Mouse (Mus musculus) intestine, postnatal 0 days (tissue): Measurements from ENCODE around the gene Hsf4. TPM values are rescaled to one million over a fixed set of nuclear protein-coding genes. Genes with fewer than 3 reads are reported as not detected.

ENCODE experiments used
- ATAC-seq: fragments of 200-750 bp; cut with Nextera tagmentation; 2 replicates; pipeline ENCODE4 v1.8.0; 2017; ENCODE audit warnings: mild to moderate bottlenecking, moderate TSS enrichment, moderate library complexity
- H3K27ac ChIP-seq: fragments of 300-500 bp; sonication (generic); 2 replicates; pipeline ENCODE4 v1.5.1; 2014; ENCODE audit warnings: mild to moderate bottlenecking, low read depth, low read length, moderate library complexity
- H3K27me3 ChIP-seq: fragments of 300-500 bp; sonication (generic); replicated peaks from 2 replicates; pipeline ENCODE4 v1.6.1; 2014; ENCODE audit warnings: low read length, mixed read lengths; ENCODE audit not compliant: control insufficient read depth, insufficient read depth
- H3K36me3 ChIP-seq: fragments of 300-500 bp; sonication (generic); 2 replicates; pipeline ENCODE4 v1.6.1; 2014; ENCODE audit warnings: mild to moderate bottlenecking, moderate library complexity; ENCODE audit not compliant: control insufficient read depth, insufficient read depth
- H3K4me1 ChIP-seq: fragments of 300-500 bp; sonication (generic); replicated peaks from 2 replicates; pipeline ENCODE4 v1.6.1; 2014; ENCODE audit warnings: antibody characterized with exemption, low read length, mixed read lengths; ENCODE audit not compliant: control insufficient read depth, insufficient read depth
- H3K4me2 ChIP-seq: fragments of 300-500 bp; sonication (generic); replicated peaks from 2 replicates; pipeline ENCODE4 v1.6.1; 2014; ENCODE audit warnings: low read depth, mild to moderate bottlenecking, moderate library complexity
- H3K4me3 ChIP-seq: fragments of 300-500 bp; sonication (generic); 2 replicates; pipeline ENCODE4 v1.5.1; 2014; ENCODE audit warnings: low read depth, low read length
- H3K9ac ChIP-seq: fragments of 300-500 bp; sonication (generic); 2 replicates; pipeline ENCODE4 v1.6.1; 2014; ENCODE audit warnings: mild to moderate bottlenecking, low read depth, low read length
- H3K9me3 ChIP-seq: fragments of 300-500 bp; sonication (generic); 2 replicates; pipeline ENCODE4 v1.6.1; 2016; ENCODE audit warnings: mixed run types; ENCODE audit not compliant: control insufficient read depth
- CTCF ChIP-seq: sonication (generic); IDR thresholded peaks from 2 replicates; pipeline ENCODE4 v1.5.1; 2016; ENCODE audit warnings: low read depth, mild to moderate bottlenecking, control low read depth, antibody characterized with exemption, moderate library complexity
- WGBS: fragments of 180-500 bp; shearing (Covaris S2); extraction: QIAGEN DNeasy Blood & Tissue Kit; methylation state at CpG from one replicate; pipeline ENCODE4 v1.1.7; 2014; 5-methylcytosine and 5-hydroxymethylcytosine counted together
- polyA plus RNA-seq: library from polyadenylated mRNA; unstranded; fragments of >200 nt; fragmentation: Nextera tagmentation; extraction: Ambion mirVana; gene quantifications from 2 replicates; pipeline ENCODE4 v1.2.1, GENCODE M21; 2015

Gene Hsf4
- polyA plus RNA-seq, 1 experiment from 2014 or later: 0.48 TPM

DNA sequence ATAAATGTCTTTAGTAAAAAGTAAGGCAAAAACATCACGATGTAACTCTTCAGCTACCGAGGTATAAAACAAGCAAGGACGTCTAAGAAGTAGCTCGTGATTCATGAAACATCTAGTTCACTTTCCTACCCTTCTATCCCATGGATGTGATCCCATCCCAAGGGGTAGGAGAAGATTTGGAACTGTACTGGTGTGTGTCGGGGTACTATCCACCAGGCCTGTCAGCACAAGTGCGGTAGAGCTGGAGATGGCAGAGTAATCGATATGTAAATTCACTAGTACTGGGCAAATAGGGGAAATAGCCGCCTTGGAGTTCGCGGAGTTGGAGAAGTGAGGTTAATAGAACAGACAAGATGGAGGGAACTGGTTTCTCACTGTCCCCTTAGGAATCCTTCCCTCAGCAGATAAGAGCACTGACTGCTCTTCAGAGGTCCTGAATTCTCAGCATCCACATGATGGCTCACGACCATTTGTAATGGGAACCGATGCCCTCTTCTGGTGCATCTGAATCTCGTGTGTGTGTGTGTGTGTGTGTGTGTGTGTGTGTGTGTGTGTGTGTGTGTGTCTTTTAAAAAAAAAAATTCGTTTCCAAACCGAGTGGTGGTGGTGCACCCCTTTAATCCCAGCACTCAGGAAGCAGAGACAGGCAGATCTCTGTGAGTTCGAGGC is 6.2 kb upstream of the Hsf4 start:
- peak overlapping the region; percentile 73 for H3K4me3 ChIP-seq
- peak overlapping the region; percentile 78 for H3K4me2 ChIP-seq
- H3K36me3 ChIP-seq: peaks cover 16% of the 10 kb centered on the region; the same call in 1 of the 2 replicates
- peak; percentile 39; the same call in 1 of the 2 replicates for TF ChIP-seq CTCF
- ATAC-seq: no peak
- H3K9ac ChIP-seq: no peak overlapping the region
- H3K9me3 ChIP-seq: no peaks in the 10 kb centered on the region
- H3K4me1 ChIP-seq: peaks cover 20% of the 10 kb centered on the region
- H3K27me3 ChIP-seq: peaks cover 19% of the 10 kb centered on the region
- H3K27ac ChIP-seq: no peak overlapping the region
- 44% methylated on average over 16 of the region's 16 CpGs for WGBS

GRCm38 (mm10) chr8:105264024-105264982 is 5.3 kb upstream of the Hsf4 start, which contains the start of the genes Tradd and Fbxl8:
Gene Tradd (minus strand): TSS chr8:105264609.
Gene Fbxl8 (plus strand): TSS chr8:105264648.
- 1% methylated on average over 54 of the region's 54 CpGs for WGBS
- peak within 1 kb of the TSS; percentile 78 for H3K4me2 ChIP-seq
- H3K27me3 ChIP-seq: peaks cover 18% of the 10 kb centered on the region
- H3K9me3 ChIP-seq: no peaks in the 10 kb centered on the region
- H3K4me3 ChIP-seq: peak within 1 kb of the TSS; percentile 73
- peaks cover 10% of the 10 kb centered on the region; the same call in 1 of the 2 replicates for H3K36me3 ChIP-seq
- peaks cover 21% of the 10 kb centered on the region for H3K4me1 ChIP-seq
- peak within 1 kb of the TSS; percentile 71 for H3K9ac ChIP-seq
- peak; percentile 74 for ATAC-seq
- peak; percentile 19; the same call in 1 of the 2 replicates for TF ChIP-seq CTCF
- no peak within 1 kb of the TSS for H3K27ac ChIP-seq

GRCm38 (mm10) chr8:105265128-105265527 is 4.5 kb upstream of the Hsf4 start:
- H3K9ac ChIP-seq: peak overlapping the region; percentile 71

GRCm38 (mm10) chr8:105266775-105267174 is 2.8 kb upstream of the Hsf4 start:
- no peak overlapping the region for H3K4me3 ChIP-seq
- TF ChIP-seq CTCF: no peak
- peaks cover 40% of the 10 kb centered on the region for H3K27me3 ChIP-seq

More at GRCm38 (mm10) chr8:105265128-105265527, 4.5 kb upstream of the Hsf4 start:
- Histone ChIP-seq H3K4me1 (peaks cover 25% of the 10 kb centered on the region), H3K27me3 (peaks cover 23% of the 10 kb centered on the region), H3K9me3 (no peaks in the 10 kb centered on the region), H3K4me3 (peak overlapping the region; percentile 73), H3K36me3 (peaks cover 10% of the 10 kb centered on the region; the same call in 1 of the 2 replicates), H3K4me2 (peak overlapping the region; percentile 78), H3K27ac (no peak overlapping the region)
- ATAC-seq: peak; percentile 25; the same call in 1 of the 2 replicates
- TF ChIP-seq CTCF: no peak
- 8% methylated on average over 10 of the region's 10 CpGs for WGBS

GRCm38 (mm10) chr8:105268342-105269074 is 1.1 kb upstream of the Hsf4 start:
- ATAC-seq: no peak
- H3K4me3 ChIP-seq: peak overlapping the region; percentile 43
- peaks cover 10% of the 10 kb centered on the region; the same call in 1 of the 2 replicates for H3K36me3 ChIP-seq
- no peak overlapping the region for H3K27ac ChIP-seq
- no peak overlapping the region for H3K9ac ChIP-seq
- H3K9me3 ChIP-seq: no peaks in the 10 kb centered on the region
- H3K4me1 ChIP-seq: peaks cover 22% of the 10 kb centered on the region; the same call in 1 of the 2 replicates
- no peak for TF ChIP-seq CTCF
- H3K27me3 ChIP-seq: peaks cover 57% of the 10 kb centered on the region
- peak overlapping the region; percentile 78 for H3K4me2 ChIP-seq
- WGBS: 15% methylated on average over 65 of the region's 65 CpGs

More at GRCm38 (mm10) chr8:105266775-105267174, 2.8 kb upstream of the Hsf4 start:
- Histone ChIP-seq H3K9me3 (no peaks in the 10 kb centered on the region), H3K36me3 (peaks cover 10% of the 10 kb centered on the region; the same call in 1 of the 2 replicates), H3K9ac (no peak overlapping the region), H3K27ac (no peak overlapping the region), H3K4me1 (peaks cover 28% of the 10 kb centered on the region), H3K4me2 (no peak overlapping the region)
- no peak for ATAC-seq
- 64% methylated on average over 13 of the region's 13 CpGs for WGBS
